Mouse (Mus musculus) forebrain, embryonic 16.5 days (tissue): ENCODE results near the gene Txndc9. TPM values are rescaled to one million over a fixed set of nuclear protein-coding genes. Genes with fewer than 3 reads are reported as not detected.
A peak's percentile ranks its signal among the peaks of the same experiment; 100 is the strongest.

ENCODE experiments used
- ATAC-seq: fragments of 200-750 bp; cut with Nextera tagmentation; 2 replicates; pipeline ENCODE4 v1.8.0; 2017; ENCODE audit warnings: mild to moderate bottlenecking, moderate library complexity
- H3K27ac ChIP-seq: fragments of 300-500 bp; sonication (generic); 2 replicates; pipeline ENCODE4 v1.5.1; 2014; ENCODE audit warnings: low read length, control low read depth
- H3K27me3 ChIP-seq: fragments of 300-500 bp; sonication (generic); replicated peaks from 2 replicates; pipeline ENCODE4 v1.6.1; 2014; ENCODE audit warnings: low read length; ENCODE audit not compliant: control insufficient read depth, insufficient read depth
- H3K36me3 ChIP-seq: fragments of 300-500 bp; sonication (generic); 2 replicates; pipeline ENCODE4 v1.6.1; 2014; ENCODE audit not compliant: control insufficient read depth, insufficient read depth
- H3K4me1 ChIP-seq: fragments of 300-500 bp; sonication (generic); replicated peaks from 2 replicates; pipeline ENCODE4 v1.6.1; 2014; ENCODE audit warnings: low read length; ENCODE audit not compliant: control insufficient read depth, insufficient read depth
- H3K4me2 ChIP-seq: fragments of 300-500 bp; sonication (generic); 2 replicates; pipeline ENCODE4 v1.6.1; 2014; ENCODE audit warnings: mild to moderate bottlenecking, low read length, control low read depth
- H3K4me3 ChIP-seq: fragments of 300-500 bp; sonication (generic); replicated peaks from 2 replicates; pipeline ENCODE4 v1.5.1; 2014; ENCODE audit warnings: mild to moderate bottlenecking, low read length, control low read depth
- H3K9ac ChIP-seq: fragments of 300-500 bp; sonication (generic); replicated peaks from 2 replicates; pipeline ENCODE4 v1.6.1; 2014; ENCODE audit warnings: low read depth, low read length, control low read depth
- H3K9me3 ChIP-seq: fragments of 300-500 bp; sonication (generic); 2 replicates; pipeline ENCODE4 v1.6.1; 2016; ENCODE audit warnings: low read length; ENCODE audit not compliant: control insufficient read depth
- WGBS: fragments of 180-500 bp; shearing (Covaris S2); extraction: QIAGEN DNeasy Blood & Tissue Kit; methylation state at CpG from one replicate; pipeline ENCODE4 v1.1.7; 2014; 5-methylcytosine and 5-hydroxymethylcytosine counted together
- polyA plus RNA-seq: library from polyadenylated mRNA; unstranded; fragments of >200 nt; fragmentation: Nextera tagmentation; extraction: Ambion mirVana; gene quantifications from 2 replicates; pipeline ENCODE4 v1.2.1, GENCODE M21; 2015

The Txndc9 gene
- polyA plus RNA-seq: 137 and 152 TPM in 2 replicates

DNA sequence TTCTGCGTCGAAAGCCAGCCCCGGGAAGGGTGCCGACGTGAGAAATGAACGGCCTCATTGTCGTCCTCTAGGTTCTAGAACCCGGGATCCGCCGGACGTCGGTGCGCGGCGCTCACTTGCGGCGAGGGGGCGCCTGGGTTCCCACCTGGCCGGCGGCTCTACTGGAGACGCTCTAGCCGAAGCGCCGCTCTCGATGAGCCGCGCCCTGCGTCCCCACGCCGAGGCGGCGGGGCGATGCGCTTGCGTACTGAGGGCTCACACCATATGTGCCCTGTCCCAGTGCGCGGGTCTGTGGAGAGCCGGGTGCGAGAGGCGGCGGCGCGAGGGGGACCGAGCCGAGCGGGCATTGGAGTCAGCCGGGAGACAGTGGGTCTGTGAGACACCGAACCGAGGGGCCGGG lies at the start of gene Txndc9, which contains the start of gene Eif5b:
Gene Txndc9, minus strand, starts transcription at position 27 of the 400 bp plus-strand sequence.
Gene Eif5b, plus strand, starts transcription at position 144 of the 400 bp plus-strand sequence.
- Histone ChIP-seq H3K4me3 (peak within 1 kb of the TSS; percentile 80), H3K4me1 (peaks cover 19% of the 10 kb centered on the region), H3K9me3 (no peaks in the 10 kb centered on the region), H3K27me3 (no peaks in the 10 kb centered on the region), H3K4me2 (peak within 1 kb of the TSS; percentile 89), H3K9ac (peak within 1 kb of the TSS; percentile 83), H3K36me3 (peaks cover 6% of the 10 kb centered on the region; the same call in 1 of the 2 replicates), H3K27ac (peak within 1 kb of the TSS; percentile 96)
- under 1% methylated on average over 50 of the region's 50 CpGs for WGBS
- ATAC-seq: peak; percentile 93

DNA sequence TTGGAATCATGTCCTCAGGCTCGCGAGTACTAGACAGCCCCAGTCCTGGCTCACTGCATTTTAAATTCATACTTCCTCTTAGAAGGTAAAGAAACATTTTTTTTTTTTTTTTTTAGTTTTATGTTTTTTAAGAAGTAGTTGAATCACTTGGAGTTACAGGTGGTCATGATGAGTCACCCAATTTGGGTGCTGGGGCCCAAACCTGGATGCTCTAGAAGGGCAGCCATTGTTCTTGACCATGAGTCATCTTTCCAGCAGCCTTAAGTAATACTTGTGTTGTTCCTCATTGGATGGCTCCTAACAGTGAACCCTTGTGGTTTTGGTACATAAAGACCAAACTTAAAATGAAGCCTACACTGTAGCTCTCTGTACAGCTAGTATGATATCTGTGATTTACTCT lies 41.2 kb upstream of the Txndc9 start:
- 95% methylated on average over 2 of the region's 2 CpGs for WGBS
- Histone ChIP-seq H3K9ac (no peak overlapping the region), H3K9me3 (no peaks in the 10 kb centered on the region), H3K27ac (no peak overlapping the region), H3K4me2 (no peak overlapping the region), H3K36me3 (peaks cover 44% of the 10 kb centered on the region), H3K4me3 (no peak overlapping the region), H3K27me3 (no peaks in the 10 kb centered on the region), H3K4me1 (no peaks in the 10 kb centered on the region)
- ATAC-seq: no peak

DNA sequence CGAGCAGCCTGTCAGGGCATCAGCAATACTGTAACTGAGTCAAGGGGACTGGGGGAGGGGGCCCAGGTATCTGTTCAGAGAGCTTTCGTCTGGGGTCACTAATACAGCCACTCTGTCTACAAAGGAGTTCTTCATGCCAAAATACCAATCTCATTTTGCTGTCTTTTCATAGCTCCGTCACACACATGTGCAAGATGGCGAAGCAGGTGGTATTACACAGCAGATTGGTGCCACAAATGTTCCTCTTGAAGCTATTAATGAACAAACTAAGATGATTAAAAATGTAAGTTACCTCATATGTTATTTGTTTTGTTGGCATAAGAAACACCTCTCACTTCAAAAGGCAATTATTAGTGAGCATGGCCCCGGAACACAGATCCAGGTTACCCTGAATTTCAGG lies 39.7 kb upstream of the Txndc9 start:
- Histone ChIP-seq H3K27me3 (no peaks in the 10 kb centered on the region), H3K36me3 (peaks cover 49% of the 10 kb centered on the region), H3K4me3 (no peak overlapping the region), H3K27ac (peak overlapping the region; percentile 23; the same call in 1 of the 2 replicates), H3K4me1 (no peaks in the 10 kb centered on the region), H3K9me3 (no peaks in the 10 kb centered on the region), H3K9ac (no peak overlapping the region), H3K4me2 (no peak overlapping the region)
- WGBS: 78% methylated on average over 5 of the region's 5 CpGs
- no peak for ATAC-seq

GRCm38 (mm10) chr1:38035521-38035920 lies 37.8 kb upstream of the Txndc9 start:
- H3K36me3 ChIP-seq: peaks cover 38% of the 10 kb centered on the region
- H3K4me1 ChIP-seq: no peaks in the 10 kb centered on the region
- no peaks in the 10 kb centered on the region for H3K9me3 ChIP-seq
- no peak overlapping the region for H3K27ac ChIP-seq
- no peaks in the 10 kb centered on the region for H3K27me3 ChIP-seq
- H3K9ac ChIP-seq: no peak overlapping the region
- ATAC-seq: no peak
- H3K4me2 ChIP-seq: no peak overlapping the region
- WGBS: 89% methylated on average over 4 of the region's 4 CpGs
- H3K4me3 ChIP-seq: no peak overlapping the region

DNA sequence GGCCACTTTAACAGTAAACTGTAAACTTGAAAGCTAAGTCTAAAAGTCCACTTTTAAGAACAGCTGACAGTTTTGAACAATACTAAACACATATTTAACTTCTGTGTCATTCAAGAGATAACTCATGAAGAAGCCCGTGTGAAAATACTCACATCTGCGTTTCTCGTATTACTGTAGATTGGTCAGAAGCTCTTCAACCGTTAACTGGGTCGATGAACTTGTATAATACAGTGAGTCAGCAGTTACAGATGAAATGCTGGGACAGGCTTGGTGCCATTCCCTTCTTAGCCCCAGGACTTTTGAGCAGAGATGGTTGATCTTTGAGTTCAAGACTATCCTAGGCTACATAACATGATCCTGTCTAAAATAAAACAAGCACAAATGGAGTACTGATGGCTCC lies 33.7 kb upstream of the Txndc9 start:
- Histone ChIP-seq H3K27ac (no peak overlapping the region), H3K27me3 (no peaks in the 10 kb centered on the region), H3K9me3 (no peaks in the 10 kb centered on the region), H3K4me2 (no peak overlapping the region), H3K4me3 (no peak overlapping the region), H3K36me3 (peaks cover 17% of the 10 kb centered on the region), H3K4me1 (no peaks in the 10 kb centered on the region), H3K9ac (no peak overlapping the region)
- 93% methylated on average over 5 of the region's 5 CpGs for WGBS
- no peak for ATAC-seq

DNA sequence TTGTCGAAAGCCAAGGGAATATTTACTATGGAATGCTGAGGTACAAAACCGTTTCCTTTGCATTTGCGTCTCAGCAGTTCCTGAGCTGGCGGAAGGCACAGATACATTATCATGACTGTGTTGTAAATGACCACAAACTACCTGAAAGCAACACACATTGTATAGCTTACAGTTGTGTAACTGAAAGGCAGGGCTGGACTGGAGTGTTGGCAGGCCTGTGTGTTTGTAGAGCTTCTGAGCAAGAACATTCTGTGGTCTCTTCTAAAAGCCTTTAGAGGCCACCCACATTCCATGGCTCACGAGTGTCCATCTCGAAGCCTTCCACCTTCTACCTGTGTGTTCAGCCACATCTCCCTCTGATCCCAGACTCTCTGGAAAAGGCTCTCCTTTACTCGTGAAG lies 29.6 kb upstream of the Txndc9 start:
- H3K4me2 ChIP-seq: no peak overlapping the region
- no peaks in the 10 kb centered on the region for H3K27me3 ChIP-seq
- WGBS: 92% methylated on average over 7 of the region's 7 CpGs
- no peak overlapping the region for H3K9ac ChIP-seq
- H3K27ac ChIP-seq: no peak overlapping the region
- H3K4me1 ChIP-seq: no peaks in the 10 kb centered on the region
- no peaks in the 10 kb centered on the region for H3K9me3 ChIP-seq
- no peak for ATAC-seq
- peaks cover 4% of the 10 kb centered on the region for H3K36me3 ChIP-seq
- no peak overlapping the region for H3K4me3 ChIP-seq

DNA sequence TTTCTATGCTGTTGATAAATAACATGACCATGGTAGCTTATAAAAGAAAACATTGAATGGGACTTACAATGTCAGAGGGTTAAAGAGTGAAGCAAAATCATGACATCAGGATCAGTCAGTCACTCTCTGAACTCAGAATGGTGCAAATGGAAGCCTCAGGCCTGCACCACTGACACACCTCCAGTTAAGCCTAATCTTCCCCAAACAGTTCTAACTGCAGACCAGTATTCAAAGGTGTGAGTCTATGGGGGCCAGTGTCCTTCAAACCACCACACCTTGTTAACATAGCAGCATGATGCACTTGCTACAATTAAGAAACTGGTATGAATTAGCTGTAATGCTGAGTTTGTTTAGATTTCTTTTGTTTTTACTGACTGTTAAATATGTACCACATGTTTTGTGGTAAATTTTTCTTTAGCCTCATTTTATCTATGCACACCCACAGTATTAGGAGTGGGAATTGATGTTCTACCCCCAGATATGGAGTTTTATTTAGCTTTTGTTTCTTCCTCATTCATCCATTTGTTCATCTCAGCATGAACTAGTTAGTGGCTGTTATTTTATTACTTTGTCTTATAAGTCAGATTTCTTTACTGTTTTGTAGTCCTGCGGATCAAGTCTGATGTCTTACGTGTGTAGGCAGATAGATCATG lies 17.0 kb upstream of the Txndc9 start:
- H3K27me3 ChIP-seq: no peaks in the 10 kb centered on the region
- peaks cover 12% of the 10 kb centered on the region; the same call in 1 of the 2 replicates for H3K36me3 ChIP-seq
- no peaks in the 10 kb centered on the region for H3K9me3 ChIP-seq
- no peak overlapping the region for H3K27ac ChIP-seq
- H3K4me2 ChIP-seq: no peak overlapping the region
- WGBS: 93% methylated on average over 2 of the region's 2 CpGs
- ATAC-seq: no peak
- no peak overlapping the region for H3K9ac ChIP-seq
- H3K4me3 ChIP-seq: no peak overlapping the region
- H3K4me1 ChIP-seq: no peaks in the 10 kb centered on the region

DNA sequence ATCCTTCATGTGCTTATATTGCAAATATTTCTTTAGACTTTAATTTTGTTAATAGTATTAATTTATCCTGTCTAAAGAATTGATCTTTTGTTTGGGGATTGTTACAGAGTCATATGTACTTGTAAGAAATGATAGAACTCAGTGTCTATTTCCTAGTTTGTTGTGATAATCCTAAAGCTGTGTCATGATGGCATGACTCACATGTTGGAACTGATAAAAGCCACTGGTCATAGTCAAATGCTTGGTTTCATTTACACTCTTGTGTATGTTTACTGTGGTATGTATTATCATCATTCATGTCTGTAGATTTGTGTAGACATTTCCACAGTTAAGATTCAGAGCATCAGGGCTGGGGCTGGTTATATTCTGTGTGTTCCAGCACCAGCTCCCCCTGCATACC lies 14.8 kb upstream of the Txndc9 start:
- no peaks in the 10 kb centered on the region for H3K4me1 ChIP-seq
- ATAC-seq: no peak
- no peaks in the 10 kb centered on the region for H3K27me3 ChIP-seq
- H3K27ac ChIP-seq: no peak overlapping the region
- H3K4me2 ChIP-seq: no peak overlapping the region
- no peak overlapping the region for H3K9ac ChIP-seq
- no peaks in the 10 kb centered on the region for H3K9me3 ChIP-seq
- no peak overlapping the region for H3K4me3 ChIP-seq
- no peaks in the 10 kb centered on the region for H3K36me3 ChIP-seq

- Histone ChIP-seq H3K27me3 (no peaks in the 10 kb centered on the region), H3K9ac (no peak overlapping the region), H3K4me3 (no peak overlapping the region), H3K4me2 (no peak overlapping the region), H3K4me1 (no peaks in the 10 kb centered on the region), H3K9me3 (no peaks in the 10 kb centered on the region), H3K36me3 (no peaks in the 10 kb centered on the region), H3K27ac (no peak overlapping the region)
- WGBS: 91% methylated on average over 3 of the region's 3 CpGs
- ATAC-seq: no peak
These were observed 14.4 kb upstream of the Txndc9 start for GRCm38 (mm10) chr1:38012104-38012503.

DNA sequence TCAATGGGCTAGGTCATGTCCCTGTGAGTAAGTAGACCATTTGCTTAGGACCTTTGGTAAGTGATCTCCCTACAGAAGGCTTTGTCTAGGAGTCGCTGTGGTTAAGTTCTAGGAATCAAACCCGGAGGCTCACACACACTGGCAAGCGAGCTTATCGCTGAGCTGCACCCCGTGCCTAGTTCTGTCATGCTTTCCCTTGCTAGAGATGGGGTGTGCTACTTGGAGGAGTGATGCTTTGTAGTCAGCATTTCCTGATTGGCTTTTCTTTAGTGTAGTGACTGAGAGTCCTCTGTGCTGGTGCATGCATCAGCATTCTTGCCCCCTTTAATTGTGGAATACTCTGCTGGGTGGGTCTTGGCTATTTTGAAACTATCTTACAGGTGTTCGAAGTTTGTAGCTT lies 14.0 kb upstream of the Txndc9 start:
- no peak for ATAC-seq

More for the DNA sequence above, 14.0 kb upstream of the Txndc9 start:
- Histone ChIP-seq H3K27ac (no peak overlapping the region), H3K4me2 (no peak overlapping the region), H3K9ac (no peak overlapping the region), H3K4me1 (no peaks in the 10 kb centered on the region), H3K36me3 (no peaks in the 10 kb centered on the region), H3K27me3 (no peaks in the 10 kb centered on the region), H3K9me3 (no peaks in the 10 kb centered on the region), H3K4me3 (no peak overlapping the region)
- WGBS: 80% methylated on average over 6 of the region's 6 CpGs
